8 mouse cellular contexts compared by ENCODE assay signal in genomic region chr10:86064937-86065336, GRCm38 (mm10). TPM values are rescaled to one million over a fixed set of nuclear protein-coding genes. Genes with fewer than 3 reads are reported as not detected.
DNase-seq lines count a peak whose midpoint lies in the region; ATAC-seq and TF ChIP-seq lines count a peak whose summit lies in the region.

No protein-coding gene starts in this region.

- DNase-seq in A20 (ENCODE audit: low read depth, low spot score): peak; percentile 34
- peak; percentile 93 for DNase-seq in heart, embryonic 10.5 days (ENCODE audit: low spot score)
- DNase-seq in spleen, postnatal 36 days (ENCODE audit: low spot score in 2 of 2): peak; percentile 10 to 24

- H3K9me3 ChIP-seq in heart, embryonic 10.5 days: no peaks in the 10 kb centered on the region; the same call in 1 of the 2 replicates
- H3K9me3 ChIP-seq in kidney, embryonic 14.5 days (ENCODE audit: control insufficient read depth, low read length): peaks cover 5% of the 10 kb centered on the region
- 0 out of 2 replicates have a peak, but pooled peaks cover 9% of the 10 kb centered on the region for H3K9me3 ChIP-seq in limb, embryonic 13.5 days
- H3K9me3 ChIP-seq in midbrain, embryonic 15.5 days: no peaks in the 10 kb centered on the region

- ATAC-seq in erythroblast, adult 5-6 weeks (replicated peaks; ENCODE audit: low FRiP score, poor library complexity, severe bottlenecking): peak; percentile 85
- ATAC-seq in kidney, embryonic 14.5 days (ENCODE audit: low FRiP score, low TSS enrichment): peak; percentile 84
- ATAC-seq in limb, embryonic 13.5 days (ENCODE audit: low FRiP score, low read depth): peak; percentile 83
- ATAC-seq in midbrain, embryonic 15.5 days (replicated peaks): peak; percentile 79

- no peaks in the 10 kb centered on the region for H3K36me3 ChIP-seq in heart, embryonic 10.5 days
- H3K36me3 ChIP-seq in kidney, embryonic 14.5 days (ENCODE audit: control insufficient read depth, insufficient read depth, low read length): no peaks in the 10 kb centered on the region
- H3K36me3 ChIP-seq in limb, embryonic 13.5 days: no peaks in the 10 kb centered on the region
- H3K36me3 ChIP-seq in midbrain, embryonic 15.5 days (replicated peaks): 0 out of 2 replicates have a peak, but pooled peaks cover 5% of the 10 kb centered on the region

- 0 out of 2 replicates have a peak, but pooled peaks cover 3% of the 10 kb centered on the region for H3K27me3 ChIP-seq in heart, embryonic 10.5 days (ENCODE audit: insufficient read depth, poor library complexity, severe bottlenecking)
- H3K27me3 ChIP-seq in kidney, embryonic 14.5 days (ENCODE audit: control insufficient read depth, insufficient read depth, low read length): no peaks in the 10 kb centered on the region
- no peaks in the 10 kb centered on the region for H3K27me3 ChIP-seq in limb, embryonic 13.5 days
- no peaks in the 10 kb centered on the region for H3K27me3 ChIP-seq in midbrain, embryonic 15.5 days (replicated peaks)

- no peak overlapping the region for H3K4me3 ChIP-seq in bone marrow macrophage, adult 2 months (ENCODE audit: insufficient read depth, low read length)
- no peak overlapping the region for H3K4me3 ChIP-seq in heart, embryonic 10.5 days
- no peak overlapping the region for H3K4me3 ChIP-seq in kidney, embryonic 14.5 days (ENCODE audit: low read length)
- no peak overlapping the region for H3K4me3 ChIP-seq in limb, embryonic 13.5 days
- H3K4me3 ChIP-seq in midbrain, embryonic 15.5 days: no peak overlapping the region

- TF ChIP-seq POLR2A in bone marrow macrophage, adult 2 months (IDR thresholded peaks at IDR 0.05; ENCODE audit: borderline replicate concordance, low read depth, low read length): no peak

- WGBS in heart, embryonic 10.5 days: 8% methylated on average over 4 of the region's 4 CpGs
- WGBS in kidney, embryonic 14.5 days: 4% methylated on average over 4 of the region's 4 CpGs
- WGBS in limb, embryonic 13.5 days: 5% methylated on average over 4 of the region's 4 CpGs
- WGBS in midbrain, embryonic 15.5 days: 5% methylated on average over 4 of the region's 4 CpGs

- no peak overlapping the region for H3K9ac ChIP-seq in kidney, embryonic 14.5 days (ENCODE audit: low read depth, low read length)
- H3K9ac ChIP-seq in limb, embryonic 13.5 days: no peak overlapping the region
- H3K9ac ChIP-seq in midbrain, embryonic 15.5 days: no peak overlapping the region

- no peak overlapping the region for H3K4me2 ChIP-seq in kidney, embryonic 14.5 days (replicated peaks; ENCODE audit: low read depth, low read length)
- H3K4me2 ChIP-seq in limb, embryonic 13.5 days (replicated peaks): no peak overlapping the region
- H3K4me2 ChIP-seq in midbrain, embryonic 15.5 days: no peak overlapping the region

- no peak overlapping the region for H3K27ac ChIP-seq in bone marrow macrophage, adult 2 months (ENCODE audit: insufficient read depth, low read depth, low read length)
- H3K27ac ChIP-seq in heart, embryonic 10.5 days: peak overlapping the region; percentile 49; the same call in 1 of the 2 replicates
- no peak overlapping the region for H3K27ac ChIP-seq in kidney, embryonic 14.5 days (ENCODE audit: low read depth, low read length)
- H3K27ac ChIP-seq in limb, embryonic 13.5 days: no peak overlapping the region
- no peak overlapping the region for H3K27ac ChIP-seq in midbrain, embryonic 15.5 days

- peak; percentile 78 for TF ChIP-seq CTCF in bone marrow macrophage, adult 2 months (IDR thresholded peaks at IDR 0.05; ENCODE audit: low read depth, low read length)

- H3K4me1 ChIP-seq in bone marrow macrophage, adult 2 months (ENCODE audit: control insufficient read depth, insufficient read depth, low read length): 0 out of 2 replicates have a peak, but pooled peaks cover 7% of the 10 kb centered on the region
- peaks cover 8% of the 10 kb centered on the region; the same call in 1 of the 2 replicates for H3K4me1 ChIP-seq in heart, embryonic 10.5 days
- peaks cover 3% of the 10 kb centered on the region; the same call in 1 of the 2 replicates for H3K4me1 ChIP-seq in kidney, embryonic 14.5 days (ENCODE audit: control insufficient read depth, insufficient read depth, low read length)
- H3K4me1 ChIP-seq in limb, embryonic 13.5 days: peaks cover 20% of the 10 kb centered on the region
- H3K4me1 ChIP-seq in midbrain, embryonic 15.5 days: 0 out of 2 replicates have a peak, but pooled peaks cover 3% of the 10 kb centered on the region

RNA-seq across cellular contexts. Expression of gene Fbxo7, which starts 43.2 kb away (rescaled TPM):
- 22.8 and 28.3 TPM in 2 replicates for polyA plus RNA-seq in bone marrow macrophage, adult 2 months (2012; ENCODE audit: insufficient read depth, insufficient read length, missing spikeins)
- total RNA-seq in erythroblast, adult 5-6 weeks (2015; ENCODE audit: low replicate concordance): 84.9 and 110 TPM in 2 replicates
- 123 and 155 TPM in 2 replicates for total RNA-seq in erythroblast, adult 5-6 weeks (2017; ENCODE audit: low replicate concordance)
- polyA plus RNA-seq in heart, embryonic 10.5 days (2016; fragmentation: Nextera tagmentation; extraction: Ambion mirVana): 22.5 and 28.1 TPM in 2 replicates
- polyA plus RNA-seq in kidney, embryonic 14.5 days (2014; fragmentation: Nextera tagmentation; extraction: Ambion mirVana): 25.9 and 33.3 TPM in 2 replicates
- polyA plus RNA-seq in limb, embryonic 13.5 days (2015; fragmentation: Nextera tagmentation; extraction: Ambion mirVana): 33.3 and 33.5 TPM in 2 replicates
- polyA plus RNA-seq in midbrain, embryonic 15.5 days (2015; fragmentation: Nextera tagmentation; extraction: Ambion mirVana): 18.8 TPM in 2 replicates

RNA-seq across cellular contexts. Expression of gene Bpifc, which starts 53.2 kb away (rescaled TPM):
- 0.64 TPM in 1 of 2 replicates, not detected in the other for polyA plus RNA-seq in bone marrow macrophage, adult 2 months (2012; ENCODE audit: insufficient read depth, insufficient read length, missing spikeins)
- total RNA-seq in erythroblast, adult 5-6 weeks (2015; ENCODE audit: low replicate concordance): not detected in 2 replicates
- not detected in 2 replicates for total RNA-seq in erythroblast, adult 5-6 weeks (2017; ENCODE audit: low replicate concordance)
- 0.13 TPM in 1 of 2 replicates, not detected in the other for polyA plus RNA-seq in heart, embryonic 10.5 days (2016; fragmentation: Nextera tagmentation; extraction: Ambion mirVana)
- 0.14 and 0.30 TPM in 2 replicates for polyA plus RNA-seq in kidney, embryonic 14.5 days (2014; fragmentation: Nextera tagmentation; extraction: Ambion mirVana)
- 0.42 and 0.47 TPM in 2 replicates for polyA plus RNA-seq in limb, embryonic 13.5 days (2015; fragmentation: Nextera tagmentation; extraction: Ambion mirVana)
- polyA plus RNA-seq in midbrain, embryonic 15.5 days (2015; fragmentation: Nextera tagmentation; extraction: Ambion mirVana): 0.11 TPM in 1 of 2 replicates, not detected in the other

Comparison
In these comparisons a context has a peak if more than half of its experiments do, and no peak if none do; other contexts are left out.
1. DNase-seq: peak in every context shown above with its lines; median percentile 93 in heart, embryonic 10.5 days; 34 in A20; 17 in spleen, postnatal 36 days.